Mouse (Mus musculus): Measurements from ENCODE around the gene Tmem126a. TPM values are rescaled to one million over a fixed set of nuclear protein-coding genes. Genes with fewer than 3 reads are reported as not detected.
A peak's percentile ranks its signal among the peaks of the same experiment; 100 is the strongest.

Gene Tmem126a
- polyA plus RNA-seq, 1 experiment, result 82.0 TPM

- Histone ChIP-seq H3K79me3 (ENCODE audit: low read depth) (no peaks in the 10 kb centered on the region), H3ac (ENCODE audit: control insufficient read depth, insufficient read length, low read depth) (no peak overlapping the region), H3K4me3 (ENCODE audit: insufficient read depth, poor library complexity, severe bottlenecking) (no peak overlapping the region), H3K27me3 (ENCODE audit: control insufficient read depth, insufficient read depth, insufficient read length) (no peaks in the 10 kb centered on the region), H3K36me3 (ENCODE audit: control insufficient read depth, insufficient read depth) (no peaks in the 10 kb centered on the region), H3K79me2 (ENCODE audit: control insufficient read depth, insufficient read depth) (peaks cover 4% of the 10 kb centered on the region)
- TF ChIP-seq CTCF (IDR thresholded peaks at IDR 0.05; ENCODE audit: control insufficient read depth, insufficient read depth, insufficient read length) (no peak), MYOD1 (IDR thresholded peaks at IDR 0.05; ENCODE audit: control insufficient read depth, insufficient read length, low read depth) (no peak), CEBPB (IDR thresholded peaks at IDR 0.05; ENCODE audit: low read depth) (no peak), USF1 (IDR thresholded peaks at IDR 0.05; ENCODE audit: low read depth) (no peak), MYOG (IDR thresholded peaks at IDR 0.05; ENCODE audit: control insufficient read depth, extremely low read depth, insufficient read length) (no peak), FOSL1 (IDR thresholded peaks at IDR 0.05; ENCODE audit: insufficient read depth, low read length, poor library complexity, severe bottlenecking) (no peak), MAX (IDR thresholded peaks at IDR 0.05) (no peak)
Observed at GRCm38 (mm10) chr7:90461441-90461840, 4.4 kb upstream of the Tmem126a start.

- H3K79me2 ChIP-seq (ENCODE audit: control insufficient read depth, insufficient read depth), result peaks cover 9% of the 10 kb centered on the region
- no peak overlapping the region for H3K4me3 ChIP-seq (ENCODE audit: insufficient read depth, poor library complexity, severe bottlenecking)
- no peak for TF ChIP-seq CEBPB (IDR thresholded peaks at IDR 0.05; ENCODE audit: low read depth)
- TF ChIP-seq MYOD1 (IDR thresholded peaks at IDR 0.05; ENCODE audit: control insufficient read depth, insufficient read length, low read depth), result no peak
- TF ChIP-seq MAX (IDR thresholded peaks at IDR 0.05), result no peak
- TF ChIP-seq MYOG (IDR thresholded peaks at IDR 0.05; ENCODE audit: control insufficient read depth, extremely low read depth, insufficient read length), result no peak
- TF ChIP-seq USF1 (IDR thresholded peaks at IDR 0.05; ENCODE audit: low read depth), result no peak
- no peak for TF ChIP-seq CTCF (IDR thresholded peaks at IDR 0.05; ENCODE audit: control insufficient read depth, insufficient read depth, insufficient read length)
- no peak for TF ChIP-seq FOSL1 (IDR thresholded peaks at IDR 0.05; ENCODE audit: insufficient read depth, low read length, poor library complexity, severe bottlenecking)
- no peaks in the 10 kb centered on the region for H3K36me3 ChIP-seq (ENCODE audit: control insufficient read depth, insufficient read depth)
- H3K27me3 ChIP-seq (ENCODE audit: control insufficient read depth, insufficient read depth, insufficient read length), result no peaks in the 10 kb centered on the region
- H3K79me3 ChIP-seq (ENCODE audit: low read depth), result peaks cover 2% of the 10 kb centered on the region
- no peak overlapping the region for H3ac ChIP-seq (ENCODE audit: control insufficient read depth, insufficient read length, low read depth)
Observed at GRCm38 (mm10) chr7:90460930-90461329, 3.9 kb upstream of the Tmem126a start.

GRCm38 (mm10) chr7:90460330-90460729, 3.3 kb upstream of the Tmem126a start:
- Histone ChIP-seq H3K79me2 (ENCODE audit: control insufficient read depth, insufficient read depth) (peaks cover 15% of the 10 kb centered on the region), H3K36me3 (ENCODE audit: control insufficient read depth, insufficient read depth) (no peaks in the 10 kb centered on the region), H3ac (ENCODE audit: control insufficient read depth, insufficient read length, low read depth) (no peak overlapping the region), H3K27me3 (ENCODE audit: control insufficient read depth, insufficient read depth, insufficient read length) (no peaks in the 10 kb centered on the region), H3K79me3 (ENCODE audit: low read depth) (peaks cover 8% of the 10 kb centered on the region), H3K4me3 (ENCODE audit: insufficient read depth, poor library complexity, severe bottlenecking) (no peak overlapping the region)
- no peak for TF ChIP-seq USF1 (IDR thresholded peaks at IDR 0.05; ENCODE audit: low read depth)

- H3ac ChIP-seq (ENCODE audit: control insufficient read depth, insufficient read length, low read depth), result peak overlapping the region; percentile 85
- peak; percentile 14 for TF ChIP-seq USF1 (IDR thresholded peaks at IDR 0.05; ENCODE audit: low read depth)
- no peak for TF ChIP-seq CEBPB (IDR thresholded peaks at IDR 0.05; ENCODE audit: low read depth)
- H3K79me3 ChIP-seq (ENCODE audit: low read depth), result peaks cover 13% of the 10 kb centered on the region
- peak overlapping the region; percentile 43 for H3K4me3 ChIP-seq (ENCODE audit: insufficient read depth, poor library complexity, severe bottlenecking)
- peaks cover 39% of the 10 kb centered on the region for H3K79me2 ChIP-seq (ENCODE audit: control insufficient read depth, insufficient read depth)
- H3K36me3 ChIP-seq (ENCODE audit: control insufficient read depth, insufficient read depth), result peaks cover 20% of the 10 kb centered on the region
- no peaks in the 10 kb centered on the region for H3K27me3 ChIP-seq (ENCODE audit: control insufficient read depth, insufficient read depth, insufficient read length)
Observed at GRCm38 (mm10) chr7:90457517-90457916, 488 bp upstream of the Tmem126a start.

GRCm38 (mm10) chr7:90456149-90456844, 732 bp downstream of the Tmem126a start:
- peak overlapping the region; percentile 43 for H3K4me3 ChIP-seq (ENCODE audit: insufficient read depth, poor library complexity, severe bottlenecking)
- H3ac ChIP-seq (ENCODE audit: control insufficient read depth, insufficient read length, low read depth), result peak overlapping the region; percentile 19

GRCm38 (mm10) chr7:90444206-90444605, 12.8 kb downstream of the Tmem126a start:
- Histone ChIP-seq H3K79me3 (ENCODE audit: low read depth) (peaks cover 47% of the 10 kb centered on the region), H3K27me3 (ENCODE audit: control insufficient read depth, insufficient read depth, insufficient read length) (no peaks in the 10 kb centered on the region), H3K36me3 (ENCODE audit: control insufficient read depth, insufficient read depth) (peaks cover 41% of the 10 kb centered on the region), H3K79me2 (ENCODE audit: control insufficient read depth, insufficient read depth) (peaks cover 65% of the 10 kb centered on the region), H3K4me3 (ENCODE audit: insufficient read depth, poor library complexity, severe bottlenecking) (peak overlapping the region; percentile 63), H3ac (ENCODE audit: control insufficient read depth, insufficient read length, low read depth) (peak overlapping the region; percentile 85)
- TF ChIP-seq CTCF (IDR thresholded peaks at IDR 0.05; ENCODE audit: control insufficient read depth, insufficient read depth, insufficient read length), result no peak
- TF ChIP-seq CEBPB (IDR thresholded peaks at IDR 0.05; ENCODE audit: low read depth), result no peak
- no peak for TF ChIP-seq MYOG (IDR thresholded peaks at IDR 0.05; ENCODE audit: control insufficient read depth, extremely low read depth, insufficient read length)
- TF ChIP-seq MAX (IDR thresholded peaks at IDR 0.05), result no peak
- no peak for TF ChIP-seq MYOD1 (IDR thresholded peaks at IDR 0.05; ENCODE audit: control insufficient read depth, insufficient read length, low read depth)
- no peak for TF ChIP-seq USF1 (IDR thresholded peaks at IDR 0.05; ENCODE audit: low read depth)
- no peak for TF ChIP-seq FOSL1 (IDR thresholded peaks at IDR 0.05; ENCODE audit: insufficient read depth, low read length, poor library complexity, severe bottlenecking)

More at GRCm38 (mm10) chr7:90456149-90456844, 732 bp downstream of the Tmem126a start:
- TF ChIP-seq MYOD1 (IDR thresholded peaks at IDR 0.05; ENCODE audit: control insufficient read depth, insufficient read length, low read depth) (no peak), CTCF (IDR thresholded peaks at IDR 0.05; ENCODE audit: control insufficient read depth, insufficient read depth, insufficient read length) (no peak)
- Histone ChIP-seq H3K27me3 (ENCODE audit: control insufficient read depth, insufficient read depth, insufficient read length) (no peaks in the 10 kb centered on the region), H3K79me3 (ENCODE audit: low read depth) (peaks cover 19% of the 10 kb centered on the region), H3K79me2 (ENCODE audit: control insufficient read depth, insufficient read depth) (peaks cover 51% of the 10 kb centered on the region), H3K36me3 (ENCODE audit: control insufficient read depth, insufficient read depth) (peaks cover 28% of the 10 kb centered on the region)
